Mouse (Mus musculus): ENCODE data around the gene Mier2. TPM values are rescaled to one million over a fixed set of nuclear protein-coding genes. Genes with fewer than 3 reads are reported as not detected.

Mier2 gene
- total RNA-seq (2021): 10 to 100 TPM; 14.0 to 15.2 TPM
- long read RNA-seq, experiment 1, partial matches to known transcripts: 3 of 18 reads
- long read RNA-seq, experiment 1, other reads (novel, unspliced or antisense): 9 of 18 reads
- long read RNA-seq, experiment 2, partial matches to known transcripts: 2 of 25 reads
- long read RNA-seq, experiment 2, other reads (novel, unspliced or antisense): 19 of 25 reads

DNA sequence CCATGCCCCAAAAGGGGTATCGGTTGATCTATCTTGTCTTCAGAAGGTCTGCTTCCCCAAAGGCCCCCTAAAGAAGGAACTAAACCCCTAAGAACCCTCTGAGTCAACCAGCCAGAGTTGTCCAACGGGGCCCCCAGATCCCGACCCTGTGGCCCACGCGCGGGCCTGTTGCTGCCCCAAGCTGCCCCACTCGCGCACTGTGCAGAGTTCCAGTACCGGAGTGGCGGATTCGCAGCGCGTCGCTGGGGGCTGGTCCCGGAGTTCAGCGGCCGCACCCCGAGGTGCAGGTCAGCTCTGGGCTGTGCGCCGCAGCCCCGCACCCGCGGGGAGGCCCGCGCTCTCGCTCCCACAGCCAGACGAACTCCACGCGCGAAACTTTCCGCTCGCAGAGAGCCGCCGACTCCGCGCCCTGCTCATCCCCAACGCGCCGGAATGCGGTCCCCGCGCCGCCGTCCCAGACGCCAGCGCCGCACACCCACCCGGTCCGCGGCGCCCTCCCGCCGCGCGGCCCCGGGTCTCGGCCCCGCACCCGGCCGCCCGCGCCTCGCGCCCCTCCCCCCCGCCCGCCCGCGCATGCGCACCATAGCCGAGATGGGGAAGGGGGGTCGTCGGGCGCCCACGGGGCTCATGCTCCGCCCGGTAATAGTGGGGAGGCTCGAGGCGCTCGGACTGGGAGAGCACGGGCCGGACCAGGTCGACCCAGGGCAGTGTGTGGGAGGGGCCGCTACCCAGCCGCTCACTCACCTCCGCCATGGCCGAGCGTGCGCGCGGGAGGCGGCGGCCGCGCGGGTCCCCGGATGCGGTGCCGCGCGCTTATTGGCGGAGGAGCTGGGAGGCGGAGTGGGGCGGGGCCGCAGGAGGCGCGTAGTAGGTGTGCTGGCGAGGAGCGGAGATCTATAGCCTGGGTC, at the start of gene Mier2:
Mier2 (minus strand) TSS at position 870 of the 908 bp plus-strand sequence.
- peak; percentile 60 to 67 for DNase-seq
- intact Hi-C loops (cut with DNase I): no loop called here

DNA sequence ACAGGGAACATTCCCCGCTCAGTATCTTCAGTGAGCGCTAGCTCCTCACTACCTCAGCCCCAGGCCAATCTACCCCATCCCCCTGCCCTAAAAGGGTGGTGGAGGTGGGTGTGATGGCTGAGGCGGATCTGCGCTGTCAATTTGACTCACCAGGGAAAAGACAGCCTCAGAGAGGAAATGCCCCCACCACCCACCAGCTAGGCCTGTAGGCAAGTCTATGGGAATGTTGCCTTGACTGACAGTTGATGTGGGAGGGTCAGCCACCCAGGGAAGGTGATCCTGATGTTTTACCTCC, 42.9 kb upstream of the Mier2 start:
- intact Hi-C loops (cut with DNase I): loop anchor here (2.0 kb wide), 1 partner anchor 51 kb away; no protein-coding TSS in a partner anchor
- DNase-seq: no peak

DNA sequence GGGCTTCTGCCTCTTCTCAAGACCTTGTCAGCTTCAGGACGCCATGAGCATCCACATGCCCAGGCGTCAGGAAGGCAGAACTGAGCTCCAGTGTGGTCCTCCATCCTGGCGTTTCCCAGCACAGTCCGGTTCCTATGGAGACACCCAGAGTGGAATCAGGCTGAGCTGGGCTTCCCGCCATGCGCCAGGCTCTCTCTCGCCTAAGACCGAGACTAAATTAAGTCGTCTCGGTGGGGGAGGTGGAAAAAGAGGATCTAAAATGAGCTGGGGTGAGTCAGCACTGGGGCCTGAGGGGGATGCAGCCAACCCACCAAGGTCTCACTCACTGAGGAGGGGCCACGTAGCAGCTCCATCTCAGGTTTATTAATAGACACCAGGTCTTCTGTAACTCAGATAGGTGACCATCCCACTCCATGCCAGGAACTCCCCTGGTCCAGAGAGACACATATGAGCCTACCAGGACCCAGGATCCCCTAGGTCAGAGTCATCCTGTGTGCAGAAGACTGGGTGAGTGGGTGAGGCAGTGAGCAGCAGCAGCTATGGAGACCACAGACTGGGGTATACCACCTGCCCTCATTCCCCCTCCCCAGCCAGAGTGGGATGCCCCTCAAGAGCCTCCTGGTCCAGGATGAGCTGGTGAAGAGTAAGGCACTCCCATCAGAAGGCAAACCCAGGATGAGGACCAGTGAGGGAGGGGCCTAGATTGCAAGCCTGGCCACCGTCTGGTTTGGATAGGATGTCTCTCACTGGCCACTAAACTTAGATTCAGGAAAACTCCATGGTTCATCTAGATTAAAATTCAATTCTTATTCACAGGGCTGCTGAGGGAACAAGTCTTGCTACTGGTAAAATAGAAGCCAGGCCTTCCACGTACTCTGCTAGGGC, 42.3 kb upstream of the Mier2 start:
- intact Hi-C loops (cut with DNase I): no loop called here
- DNase-seq: no peak

DNA sequence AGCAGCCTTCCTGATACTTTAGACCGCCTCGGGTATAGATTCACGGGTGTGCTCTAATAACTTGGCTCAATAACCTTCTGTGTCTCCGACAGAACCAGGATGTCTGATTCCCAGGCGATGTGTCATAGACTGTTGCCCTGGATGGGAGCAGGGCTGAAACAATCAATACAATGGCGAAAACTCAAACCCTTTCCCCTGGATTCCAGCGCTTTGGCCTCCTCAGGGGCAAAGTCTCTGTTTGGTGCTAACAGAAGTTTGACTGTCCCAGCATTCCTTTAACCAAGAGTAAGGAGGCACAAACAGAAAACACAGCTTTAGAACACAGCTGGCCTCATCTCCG, 40.6 kb upstream of the Mier2 start:
- intact Hi-C loops (cut with DNase I): loop anchor here (1.0 kb wide), 1 partner anchor 73 kb away; no protein-coding TSS in a partner anchor
- no peak for DNase-seq

DNA sequence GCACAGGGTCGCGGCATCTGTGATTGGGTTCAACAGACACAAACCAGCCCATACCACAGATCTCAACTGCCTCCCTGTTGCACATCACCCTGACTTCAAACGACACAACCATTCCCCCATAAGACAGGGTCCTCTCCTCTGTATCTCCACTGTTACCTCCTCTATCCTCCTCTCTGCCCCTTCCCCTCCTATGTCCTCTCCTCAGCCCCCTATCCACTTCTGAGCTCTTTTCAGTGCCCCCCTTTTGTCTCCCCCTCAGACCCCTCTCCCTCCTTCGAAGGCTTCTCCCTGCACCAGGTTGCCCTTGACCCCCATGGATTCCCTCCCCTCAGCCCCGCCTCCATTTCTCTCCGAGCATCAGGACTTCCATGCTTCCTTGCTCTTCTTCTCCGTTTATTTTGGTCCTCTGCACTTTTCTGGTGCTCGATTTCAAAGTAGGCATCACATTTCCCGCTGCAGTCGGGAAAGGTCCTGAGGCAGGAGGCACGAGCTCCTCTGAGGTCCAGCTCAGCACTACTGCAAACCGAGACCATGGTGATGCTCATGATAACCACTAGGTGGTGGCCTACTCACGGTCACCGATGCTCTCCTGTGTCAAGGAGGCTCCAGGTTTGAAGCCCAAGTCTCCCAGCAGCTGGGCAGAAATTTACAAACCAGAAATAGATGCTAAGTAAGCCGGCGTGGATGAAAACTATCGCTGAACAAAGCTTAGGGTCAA, 40.0 kb upstream of the Mier2 start:
- DNase-seq: peak in 1 of 2 experiments; percentile 22
- intact Hi-C loops (cut with DNase I): loop anchor here (1.0 kb wide), 1 partner anchor 73 kb away; no protein-coding TSS in a partner anchor

DNA sequence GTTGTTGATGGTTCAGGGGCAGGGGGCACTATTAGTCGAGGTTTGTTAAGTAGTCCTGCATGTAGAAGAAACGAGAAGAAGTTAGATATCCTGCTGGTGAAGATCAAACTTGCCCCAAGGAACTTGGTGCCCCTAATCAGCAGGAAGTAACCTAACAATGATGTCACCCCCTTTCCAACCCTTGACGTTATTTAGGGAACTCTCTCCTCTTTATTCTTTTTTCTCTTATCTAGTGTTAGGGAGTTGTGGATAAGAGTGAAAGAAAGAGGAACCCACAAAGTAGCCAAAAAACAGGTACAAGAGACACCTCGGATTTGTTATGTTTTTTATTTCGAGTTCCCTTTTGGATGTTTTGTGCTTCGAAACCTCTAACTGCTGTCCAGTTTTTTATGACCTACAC, 39.1 kb upstream of the Mier2 start:
- intact Hi-C loops (cut with DNase I): no loop called here

DNA sequence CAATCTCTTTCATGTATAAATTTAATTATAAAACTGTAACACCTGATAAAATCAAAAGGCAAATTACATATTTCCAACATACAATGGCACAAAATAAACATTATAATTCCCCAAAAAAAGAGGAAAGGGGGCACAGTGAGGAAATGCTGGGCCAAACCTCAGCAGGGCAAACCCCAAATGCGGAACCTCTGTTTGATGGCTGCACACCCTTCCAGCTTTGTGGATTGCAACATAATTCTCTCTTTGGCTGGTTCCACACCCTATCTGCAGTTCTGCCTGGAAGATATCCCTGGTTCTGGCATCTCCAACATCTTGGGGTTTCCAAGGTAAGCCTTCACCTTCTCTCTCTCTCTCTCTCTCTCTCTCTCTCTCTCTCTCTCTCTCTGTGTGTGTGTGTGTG, 35.7 kb upstream of the Mier2 start:
- intact Hi-C loops (cut with DNase I): loop anchor here (1.0 kb wide), 1 partner anchor 76 kb away; no protein-coding TSS in a partner anchor
- DNase-seq: no peak

More for the DNA sequence above, 39.1 kb upstream of the Mier2 start:
- no peak for DNase-seq

DNA sequence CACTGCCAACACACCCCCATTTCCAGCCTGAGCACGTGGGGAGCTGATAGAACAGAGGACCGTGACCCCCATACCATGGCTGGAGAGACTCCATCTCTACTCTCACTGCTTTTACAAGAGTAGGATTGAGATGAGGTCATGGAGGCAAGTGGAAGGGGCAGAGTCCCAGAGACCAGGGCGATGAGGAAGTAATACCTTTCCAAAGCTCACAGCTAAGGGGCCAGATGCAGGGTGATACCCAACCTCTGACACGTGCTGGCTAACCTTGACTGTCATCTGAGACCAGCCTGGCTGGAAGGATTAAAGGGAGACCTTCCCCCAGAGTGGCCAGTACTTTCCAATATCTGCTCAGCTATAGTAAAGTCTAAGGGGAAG, 32.7 kb upstream of the Mier2 start:
- DNase-seq: no peak
- intact Hi-C loops (cut with DNase I): no loop called here

DNA sequence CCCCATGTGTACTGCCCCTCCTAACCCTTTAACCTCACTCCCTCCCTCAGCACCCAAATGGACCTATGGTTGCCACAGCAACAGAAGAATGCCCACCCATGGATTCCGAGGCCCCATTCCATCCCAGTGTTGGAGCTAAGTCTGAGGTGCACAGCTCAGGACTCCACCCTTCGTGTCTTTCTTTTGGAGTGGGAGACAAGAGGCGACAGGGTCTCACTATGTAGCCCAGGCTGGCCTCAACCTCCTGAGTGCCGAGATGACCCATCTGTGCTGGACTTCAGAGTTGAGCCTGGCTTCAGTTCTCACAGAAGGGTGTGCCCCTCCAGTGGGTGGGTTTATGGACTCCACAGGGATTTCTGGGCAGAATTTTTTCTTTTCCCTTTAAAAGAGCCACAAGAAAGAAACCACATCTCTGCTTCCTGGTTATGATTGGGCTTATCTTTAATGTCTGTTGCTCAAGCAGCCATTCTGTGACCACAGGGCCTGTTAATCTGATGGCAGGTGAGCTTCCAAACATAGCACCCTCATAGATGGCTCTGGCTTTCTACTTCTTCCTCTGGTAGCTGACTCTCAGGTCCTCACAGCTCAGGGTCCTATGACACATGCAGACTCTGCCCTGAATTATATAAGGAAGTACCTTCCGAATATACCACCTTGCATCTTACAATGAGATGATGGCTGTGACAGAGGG, 32.2 kb upstream of the Mier2 start, which contains the start of gene Theg:
Theg (minus strand) TSS at position 271 of the 691 bp plus-strand sequence.
- intact Hi-C loops (cut with DNase I): no loop called here
- no peak for DNase-seq

DNA sequence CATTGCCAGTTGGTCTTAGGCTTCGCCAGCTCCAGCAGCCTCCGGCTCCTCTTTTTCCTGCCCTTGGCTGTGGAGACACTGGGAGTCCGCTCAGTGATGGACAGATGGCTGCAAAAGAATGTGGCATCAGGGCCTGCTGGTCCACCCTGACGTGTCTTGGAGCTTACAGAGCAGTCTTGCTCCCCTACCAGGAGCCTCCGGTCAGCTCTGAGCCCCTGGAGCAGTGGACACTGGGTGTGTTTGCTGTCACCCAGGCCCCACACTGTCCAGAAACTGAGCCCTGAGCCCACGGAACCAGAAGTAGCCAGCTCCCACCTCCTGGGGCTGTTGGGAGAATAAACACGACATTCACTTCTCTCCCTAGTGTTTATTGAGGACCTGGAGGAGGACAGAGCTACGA, 31.2 kb upstream of the Mier2 start:
- intact Hi-C loops (cut with DNase I): no loop called here

DNA sequence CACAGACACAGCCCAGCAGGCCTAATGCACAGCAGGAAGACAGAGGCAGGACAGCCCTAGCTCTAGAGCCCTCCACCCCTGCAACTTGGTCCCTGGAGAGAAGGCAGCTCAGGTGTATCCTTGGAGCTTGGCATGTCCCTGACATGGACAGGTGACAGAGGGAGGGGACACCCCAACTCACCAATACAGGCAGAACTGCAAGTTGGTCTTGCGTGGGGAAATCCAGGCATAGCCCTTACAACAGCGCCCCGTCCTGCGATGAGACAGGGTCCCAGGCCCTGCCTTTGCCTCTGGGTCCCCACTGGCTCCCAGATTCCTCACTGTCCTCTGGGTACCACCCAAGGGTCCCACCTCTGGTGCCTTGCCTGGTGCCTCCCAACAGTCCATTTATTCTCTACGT, 30.7 kb upstream of the Mier2 start:
- intact Hi-C loops (cut with DNase I): no loop called here
- DNase-seq: no peak

More for the DNA sequence above, 31.2 kb upstream of the Mier2 start:
- DNase-seq: no peak

DNA sequence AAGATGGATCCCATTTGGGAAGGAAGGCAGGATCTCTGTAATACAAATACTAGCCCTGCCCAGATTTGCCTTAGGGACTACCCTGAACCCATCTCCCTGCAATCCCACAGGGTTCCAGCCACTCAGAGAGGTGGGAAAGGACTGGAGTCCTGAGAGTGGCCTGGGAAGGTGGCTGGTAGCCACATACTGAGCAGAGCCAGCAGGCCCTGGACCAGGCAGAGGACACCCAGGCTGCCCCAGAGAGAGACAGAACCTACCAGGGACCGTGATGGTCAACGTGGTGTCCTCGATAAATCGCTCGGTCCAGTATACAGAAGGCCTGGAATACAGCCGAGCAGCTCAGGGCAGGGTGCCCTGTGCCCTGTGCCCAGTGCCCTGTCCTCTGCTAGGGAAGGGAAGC, 30.1 kb upstream of the Mier2 start:
- intact Hi-C loops (cut with DNase I): no loop called here
- DNase-seq: no peak

DNA sequence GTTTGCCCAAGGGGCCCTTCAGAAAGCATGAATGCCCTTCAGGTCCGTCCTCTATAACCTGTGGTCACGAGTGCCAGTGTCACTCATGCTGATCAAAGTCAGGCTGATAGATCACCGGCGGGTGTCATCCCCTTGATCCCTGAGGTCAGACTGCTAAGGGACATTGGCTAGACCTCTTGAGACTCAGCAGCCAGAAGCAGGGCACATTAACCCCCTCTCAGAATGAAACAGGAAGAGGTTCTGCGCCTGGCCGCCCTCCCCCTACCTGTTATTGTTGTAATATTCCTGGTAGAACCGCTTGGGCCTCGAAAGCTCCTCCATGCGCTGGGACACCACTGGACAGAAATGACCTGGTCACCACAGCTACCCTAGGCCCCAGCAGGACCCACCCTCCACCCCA, 29.4 kb upstream of the Mier2 start:
- intact Hi-C loops (cut with DNase I): no loop called here
- DNase-seq: no peak

DNA sequence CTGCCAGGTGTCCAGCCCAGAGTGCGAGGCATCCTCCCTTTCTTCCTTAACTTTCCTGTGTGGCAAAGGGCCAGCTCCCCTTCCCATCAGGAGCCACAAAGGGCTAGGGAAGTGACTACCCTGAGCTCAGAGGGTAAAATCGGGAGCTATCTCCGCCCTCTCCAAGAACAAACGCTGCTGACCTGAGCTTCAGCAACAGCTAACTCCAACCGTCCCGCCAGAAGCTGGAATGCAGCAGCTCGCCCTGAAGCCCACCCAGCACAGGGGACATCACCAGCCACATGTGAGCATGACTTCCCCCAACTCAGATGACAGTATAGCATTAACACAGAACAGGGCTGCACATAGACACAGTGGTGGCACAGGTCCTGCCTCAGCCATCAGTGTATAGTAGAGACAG, 29.0 kb upstream of the Mier2 start:
- no peak for DNase-seq
- intact Hi-C loops (cut with DNase I): no loop called here

DNA sequence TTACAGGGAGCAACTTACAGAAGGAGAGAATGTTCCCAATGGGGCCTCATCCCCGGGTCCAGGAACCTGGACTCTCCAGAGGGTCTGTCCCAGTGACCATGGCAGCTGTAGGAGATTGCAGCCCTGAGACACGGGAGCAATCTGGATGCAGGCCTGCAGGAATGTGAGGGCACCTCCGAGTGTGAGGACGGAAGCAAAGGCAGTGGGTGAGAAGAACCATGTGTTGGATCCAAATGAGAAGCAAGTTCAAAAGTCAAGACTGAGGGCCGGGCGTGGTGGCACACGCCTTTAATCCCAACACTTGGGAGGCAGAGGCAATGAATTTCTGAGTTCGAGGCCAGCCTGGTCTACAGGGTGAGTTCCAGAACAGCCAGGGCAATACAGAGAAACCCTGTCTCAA, 26.5 kb upstream of the Mier2 start:
- DNase-seq: no peak
- intact Hi-C loops (cut with DNase I): no loop called here

DNA sequence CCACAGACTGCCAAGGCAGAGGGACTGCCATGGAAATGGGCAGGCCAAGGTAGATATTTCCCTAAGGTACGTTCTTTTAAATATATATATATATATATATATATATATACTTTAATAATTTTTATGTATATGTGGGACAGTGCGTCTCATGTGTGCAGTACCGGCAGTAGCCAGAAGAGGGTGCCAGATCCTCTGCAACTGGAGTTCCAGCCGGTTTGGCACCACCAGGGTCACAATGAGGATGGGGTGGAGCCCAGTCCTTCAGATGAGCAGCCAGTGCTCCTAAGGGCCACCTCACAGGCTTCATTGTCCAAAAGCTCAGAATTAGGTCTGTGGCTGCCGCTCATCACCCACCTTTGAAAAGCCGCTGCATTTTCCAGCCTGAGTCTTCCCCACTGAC, 25.8 kb upstream of the Mier2 start:
- DNase-seq: no peak
- intact Hi-C loops (cut with DNase I): no loop called here

DNA sequence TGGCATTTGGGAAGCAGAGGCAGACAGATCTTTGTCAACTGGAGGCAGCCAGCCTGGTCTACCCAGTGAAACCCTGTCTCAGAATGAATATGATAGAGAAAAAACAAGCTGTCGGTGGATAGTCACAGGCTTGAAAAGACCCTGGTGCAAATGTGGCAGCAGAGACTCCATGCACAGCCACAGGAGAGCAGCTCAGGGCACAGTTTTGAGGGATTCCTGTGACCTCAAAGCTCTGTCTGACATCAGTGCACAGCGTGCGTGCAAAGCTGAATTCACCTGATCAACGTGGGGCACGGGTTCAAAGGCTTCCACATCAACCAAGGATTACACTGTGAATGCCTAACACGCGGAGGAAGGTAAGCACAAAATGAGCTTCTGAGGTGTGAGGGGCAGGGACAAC, 25.4 kb upstream of the Mier2 start:
- no peak for DNase-seq
- intact Hi-C loops (cut with DNase I): no loop called here

DNA sequence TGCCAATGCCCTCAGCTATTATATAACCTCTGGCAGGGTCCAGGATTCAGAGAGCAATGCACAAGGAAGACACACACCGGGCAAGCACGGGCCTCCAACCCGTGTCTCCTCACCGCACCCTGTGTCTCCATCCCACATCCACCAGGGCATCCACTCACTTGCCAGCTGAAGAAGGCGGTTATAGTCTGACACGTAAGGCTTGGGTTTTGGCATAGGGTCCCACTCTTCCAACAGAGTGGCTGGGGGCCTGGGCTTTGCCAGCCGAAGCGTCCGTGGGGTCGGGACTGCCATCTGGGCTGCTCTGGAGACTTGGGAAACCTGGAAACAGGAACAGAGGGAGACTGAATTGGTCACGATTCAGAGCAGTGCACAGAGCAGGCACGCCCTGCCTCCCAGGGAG, 24.8 kb upstream of the Mier2 start:
- intact Hi-C loops (cut with DNase I): no loop called here
- no peak for DNase-seq

DNA sequence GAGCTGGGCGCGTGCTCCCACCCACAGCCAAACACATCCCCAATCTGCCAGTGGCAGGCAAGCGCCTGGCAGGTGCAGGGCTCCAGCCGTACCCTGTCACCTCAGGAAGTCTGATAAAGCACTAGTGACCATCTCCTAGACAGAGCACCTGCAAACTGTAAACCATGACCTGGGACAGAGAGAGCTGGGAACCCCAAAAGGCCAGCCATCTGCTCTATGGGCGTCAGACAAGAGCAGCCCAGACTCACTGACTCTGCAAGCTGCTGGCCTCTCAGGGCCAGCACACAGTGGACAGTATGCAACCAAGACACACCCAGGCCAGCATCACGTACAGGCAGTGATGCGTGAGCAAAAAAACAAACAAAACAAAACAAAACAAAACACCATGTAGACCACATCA, 23.9 kb upstream of the Mier2 start:
- intact Hi-C loops (cut with DNase I): no loop called here
- DNase-seq: no peak

DNA sequence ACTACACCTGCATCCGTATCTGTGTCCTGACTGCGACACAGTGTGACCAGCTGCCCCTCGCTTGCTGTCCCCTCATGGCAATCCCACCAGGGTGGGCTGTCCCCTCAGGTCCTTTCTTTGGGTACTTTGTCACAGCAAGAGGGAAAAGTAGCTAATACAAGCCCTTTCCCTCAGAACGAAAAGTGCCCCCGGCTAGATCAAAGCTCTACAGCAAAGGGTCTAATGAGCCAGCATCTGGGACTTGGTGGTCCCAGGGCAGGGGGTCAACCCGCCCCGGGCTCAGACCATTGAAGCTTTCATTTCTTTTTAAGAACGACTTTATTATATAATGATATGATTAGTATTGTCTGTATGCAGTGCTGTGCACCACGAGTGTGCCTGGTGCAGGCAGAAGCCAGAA, 23.3 kb upstream of the Mier2 start:
- no peak for DNase-seq
- intact Hi-C loops (cut with DNase I): no loop called here

Data from gastrocnemius, postnatal 36 days (tissue).